Mouse (Mus musculus) embryonic facial prominence, embryonic 12.5 days (tissue): Measurements from ENCODE around the gene Gpa33. TPM values are rescaled to one million over a fixed set of nuclear protein-coding genes. Genes with fewer than 3 reads are reported as not detected.

ENCODE experiments used
- ATAC-seq: fragments of 200-750 bp; cut with Nextera tagmentation; 2 replicates; pipeline ENCODE4 v1.8.0; 2017; ENCODE audit not compliant: insufficient number of reproducible peaks, insufficient read depth, low FRiP score, low TSS enrichment
- H3K27ac ChIP-seq: fragments of 300-500 bp; sonication (generic); 2 replicates; pipeline ENCODE4 v1.5.1; 2016; ENCODE audit warnings: mild to moderate bottlenecking
- H3K27me3 ChIP-seq: fragments of 300-500 bp; sonication (generic); 2 replicates; pipeline ENCODE4 v1.6.1; 2016; ENCODE audit warnings: mild to moderate bottlenecking, moderate library complexity
- H3K36me3 ChIP-seq: fragments of 300-500 bp; sonication (generic); 2 replicates; pipeline ENCODE4 v1.6.1; 2016; ENCODE audit warnings: mild to moderate bottlenecking
- H3K4me1 ChIP-seq: fragments of 300-500 bp; sonication (generic); 2 replicates; pipeline ENCODE4 v1.6.1; 2016
- H3K4me2 ChIP-seq: fragments of 300-500 bp; sonication (generic); replicated peaks from 2 replicates; pipeline ENCODE4 v1.6.1; 2016; ENCODE audit warnings: mild to moderate bottlenecking, moderate library complexity
- H3K4me3 ChIP-seq: fragments of 300-500 bp; sonication (generic); 2 replicates; pipeline ENCODE4 v1.5.1; 2016; ENCODE audit warnings: mild to moderate bottlenecking
- H3K9ac ChIP-seq: fragments of 300-500 bp; sonication (generic); 2 replicates; pipeline ENCODE4 v1.6.1; 2016; ENCODE audit warnings: mild to moderate bottlenecking, moderate library complexity
- H3K9me3 ChIP-seq: fragments of 300-500 bp; sonication (generic); 2 replicates; pipeline ENCODE4 v1.6.1; 2016; ENCODE audit warnings: mild to moderate bottlenecking, moderate library complexity
- WGBS: fragments of 180-500 bp; shearing (Covaris S2); methylation state at CpG from one replicate; pipeline ENCODE4 v1.1.7; 2016; 5-methylcytosine and 5-hydroxymethylcytosine counted together
- polyA plus RNA-seq: library from polyadenylated mRNA; unstranded; fragments of >200 nt; fragmentation: Nextera tagmentation; extraction: Ambion mirVana; gene quantifications from 2 replicates; pipeline ENCODE4 v1.2.1, GENCODE M21; 2016

The Gpa33 gene
- 0.10 and 0.26 TPM in 2 replicates for polyA plus RNA-seq

GRCm38 (mm10) chr1:166130224-166130860 lies at the start of gene Gpa33:
TSS of gene Gpa33 (plus strand) at chr1:166130238.
- no peaks in the 10 kb centered on the region for H3K27me3 ChIP-seq
- WGBS: 77% methylated on average over 5 of the region's 5 CpGs

GRCm38 (mm10) chr1:166088446-166089170 lies 41.4 kb upstream of the Gpa33 start:
- 50% methylated on average over 19 of the region's 19 CpGs for WGBS
- H3K36me3 ChIP-seq: no peaks in the 10 kb centered on the region
- no peak overlapping the region for H3K9ac ChIP-seq
- H3K4me3 ChIP-seq: no peak overlapping the region
- H3K4me2 ChIP-seq: no peak overlapping the region
- 0 out of 2 replicates have a peak overlapping the region, but pooled peaks have one; percentile 17 for H3K27ac ChIP-seq
- H3K9me3 ChIP-seq: no peaks in the 10 kb centered on the region
- H3K4me1 ChIP-seq: 0 out of 2 replicates have a peak, but pooled peaks cover 11% of the 10 kb centered on the region
- ATAC-seq: no peak
- no peaks in the 10 kb centered on the region for H3K27me3 ChIP-seq

More at GRCm38 (mm10) chr1:166130224-166130860, at the start of gene Gpa33:
- Histone ChIP-seq H3K36me3 (no peaks in the 10 kb centered on the region), H3K4me3 (no peak within 1 kb of the TSS), H3K4me2 (no peak within 1 kb of the TSS), H3K4me1 (peaks cover 36% of the 10 kb centered on the region), H3K27ac (no peak within 1 kb of the TSS), H3K9me3 (no peaks in the 10 kb centered on the region), H3K9ac (no peak within 1 kb of the TSS)
- ATAC-seq: no peak

- Histone ChIP-seq H3K36me3 (no peaks in the 10 kb centered on the region), H3K9me3 (no peaks in the 10 kb centered on the region), H3K9ac (no peak overlapping the region), H3K4me3 (no peak overlapping the region), H3K27me3 (no peaks in the 10 kb centered on the region), H3K4me1 (0 out of 2 replicates have a peak, but pooled peaks cover 11% of the 10 kb centered on the region), H3K4me2 (no peak overlapping the region), H3K27ac (no peak overlapping the region)
- ATAC-seq: no peak
- WGBS: 62% methylated on average over 3 of the region's 3 CpGs
Observed at GRCm38 (mm10) chr1:166089337-166089736, 40.7 kb upstream of the Gpa33 start.

GRCm38 (mm10) chr1:166089739-166090138 lies 40.3 kb upstream of the Gpa33 start:
- WGBS: 39% methylated on average over 4 of the region's 4 CpGs
- Histone ChIP-seq H3K9ac (no peak overlapping the region), H3K27ac (no peak overlapping the region), H3K36me3 (no peaks in the 10 kb centered on the region), H3K27me3 (no peaks in the 10 kb centered on the region), H3K4me1 (0 out of 2 replicates have a peak, but pooled peaks cover 11% of the 10 kb centered on the region), H3K4me3 (no peak overlapping the region), H3K9me3 (no peaks in the 10 kb centered on the region), H3K4me2 (no peak overlapping the region)
- ATAC-seq: no peak

- Histone ChIP-seq H3K4me1 (0 out of 2 replicates have a peak, but pooled peaks cover 11% of the 10 kb centered on the region), H3K4me2 (no peak overlapping the region), H3K4me3 (no peak overlapping the region), H3K27me3 (no peaks in the 10 kb centered on the region), H3K36me3 (no peaks in the 10 kb centered on the region), H3K9me3 (no peaks in the 10 kb centered on the region), H3K27ac (no peak overlapping the region), H3K9ac (no peak overlapping the region)
- ATAC-seq: no peak
- WGBS: 83% methylated on average over 2 of the region's 2 CpGs
Observed at GRCm38 (mm10) chr1:166090306-166090705, 39.7 kb upstream of the Gpa33 start.

- no peak overlapping the region for H3K27ac ChIP-seq
- ATAC-seq: no peak
- H3K4me2 ChIP-seq: no peak overlapping the region
- no peak overlapping the region for H3K4me3 ChIP-seq
- no peaks in the 10 kb centered on the region; the same call in 1 of the 2 replicates for H3K36me3 ChIP-seq
- 83% methylated on average over 3 of the region's 3 CpGs for WGBS
- H3K27me3 ChIP-seq: no peaks in the 10 kb centered on the region
- H3K9ac ChIP-seq: no peak overlapping the region
- H3K4me1 ChIP-seq: 0 out of 2 replicates have a peak, but pooled peaks cover 5% of the 10 kb centered on the region
- H3K9me3 ChIP-seq: no peaks in the 10 kb centered on the region
Observed at GRCm38 (mm10) chr1:166094462-166094861, 35.6 kb upstream of the Gpa33 start.

- no peak for ATAC-seq
- Histone ChIP-seq H3K27me3 (no peaks in the 10 kb centered on the region), H3K9ac (no peak overlapping the region), H3K36me3 (no peaks in the 10 kb centered on the region; the same call in 1 of the 2 replicates), H3K4me2 (no peak overlapping the region), H3K27ac (no peak overlapping the region), H3K4me3 (no peak overlapping the region), H3K9me3 (no peaks in the 10 kb centered on the region), H3K4me1 (no peaks in the 10 kb centered on the region)
- 98% methylated on average over 2 of the region's 2 CpGs for WGBS
Observed at GRCm38 (mm10) chr1:166098120-166098519, 31.9 kb upstream of the Gpa33 start.

- H3K27ac ChIP-seq: no peak overlapping the region
- no peaks in the 10 kb centered on the region for H3K4me1 ChIP-seq
- no peaks in the 10 kb centered on the region for H3K27me3 ChIP-seq
- H3K9me3 ChIP-seq: no peaks in the 10 kb centered on the region
- 58% methylated on average over 11 of the region's 11 CpGs for whole genome bisulfite sequencing
- H3K9ac ChIP-seq: no peak overlapping the region
- no peak overlapping the region for H3K4me3 ChIP-seq
- no peak overlapping the region for H3K4me2 ChIP-seq
- ATAC-seq: no peak
- H3K36me3 ChIP-seq: no peaks in the 10 kb centered on the region; the same call in 1 of the 2 replicates
Observed at GRCm38 (mm10) chr1:166102920-166103608, 27.0 kb upstream of the Gpa33 start.

- Histone ChIP-seq H3K4me2 (no peak overlapping the region), H3K27me3 (no peaks in the 10 kb centered on the region), H3K4me1 (no peaks in the 10 kb centered on the region), H3K36me3 (no peaks in the 10 kb centered on the region), H3K9ac (no peak overlapping the region), H3K4me3 (no peak overlapping the region), H3K9me3 (no peaks in the 10 kb centered on the region), H3K27ac (no peak overlapping the region)
- 87% methylated on average over 3 of the region's 3 CpGs for WGBS
- ATAC-seq: no peak
Observed at GRCm38 (mm10) chr1:166104858-166105257, 25.2 kb upstream of the Gpa33 start.

GRCm38 (mm10) chr1:166105464-166105863 lies 24.6 kb upstream of the Gpa33 start:
- H3K4me2 ChIP-seq: no peak overlapping the region
- H3K27ac ChIP-seq: no peak overlapping the region
- H3K9me3 ChIP-seq: no peaks in the 10 kb centered on the region
- H3K36me3 ChIP-seq: no peaks in the 10 kb centered on the region
- no peaks in the 10 kb centered on the region for H3K27me3 ChIP-seq
- no peaks in the 10 kb centered on the region for H3K4me1 ChIP-seq
- 74% methylated on average over 6 of the region's 6 CpGs for WGBS
- H3K9ac ChIP-seq: no peak overlapping the region
- ATAC-seq: no peak
- no peak overlapping the region for H3K4me3 ChIP-seq

- Histone ChIP-seq H3K4me1 (no peaks in the 10 kb centered on the region), H3K27me3 (no peaks in the 10 kb centered on the region), H3K4me2 (no peak overlapping the region), H3K9me3 (no peaks in the 10 kb centered on the region), H3K27ac (no peak overlapping the region), H3K9ac (no peak overlapping the region), H3K36me3 (no peaks in the 10 kb centered on the region), H3K4me3 (no peak overlapping the region)
- WGBS: 87% methylated on average over 3 of the region's 3 CpGs
- no peak for ATAC-seq
Observed at GRCm38 (mm10) chr1:166114986-166115385, 15.1 kb upstream of the Gpa33 start.
